9 mouse cellular contexts compared by ENCODE assay signal in genomic region chr19:32179978-32180413, GRCm38 (mm10).
DNase-seq lines count a peak whose midpoint lies in the region; ATAC-seq lines count a peak whose summit lies in the region.
"Had no signal": no experiment of that assay in that cellular context is flagged by ENCODE, and none has a peak within 500 bp of the region (broad histone marks: within the 10 kb centered on the region; RNA-seq: fewer than 3 reads in every experiment).

No protein-coding gene starts in this region.

- H3K27me3 ChIP-seq in liver, embryonic 15.5 days: no peaks in the 10 kb centered on the region
- H3K27me3 ChIP-seq in stomach, embryonic 14.5 days (ENCODE audit: control insufficient read depth, insufficient read depth, low read length): no peaks in the 10 kb centered on the region
- H3K27me3 ChIP-seq in forebrain, embryonic 12.5 days: no peaks in the 10 kb centered on the region
- H3K27me3 ChIP-seq: midbrain, embryonic 12.5 days had no signal

- H3K27ac ChIP-seq in liver, embryonic 15.5 days (replicated peaks): peak overlapping the region; percentile 99
- no peak overlapping the region for H3K27ac ChIP-seq in stomach, embryonic 14.5 days (ENCODE audit: low read length)
- H3K27ac ChIP-seq in forebrain, embryonic 12.5 days: no peak overlapping the region
- H3K27ac ChIP-seq: midbrain, embryonic 12.5 days had no signal

- H3K36me3 ChIP-seq in liver, embryonic 15.5 days (replicated peaks): peaks cover 10% of the 10 kb centered on the region; the same call in 1 of the 2 replicates
- H3K36me3 ChIP-seq in stomach, embryonic 14.5 days (ENCODE audit: control insufficient read depth, insufficient read depth, low read length): no peaks in the 10 kb centered on the region
- H3K36me3 ChIP-seq in forebrain, embryonic 12.5 days (replicated peaks): no peaks in the 10 kb centered on the region
- H3K36me3 ChIP-seq: midbrain, embryonic 12.5 days had no signal

- peak; percentile 44 to 56 for ATAC-seq in hematopoietic stem cell, adult 5-6 weeks (replicated peaks in 1 of 2; ENCODE audit: insufficient read depth in 1 of 2, low FRiP score in 2 of 2, low TSS enrichment in 1 of 2, low read depth in 1 of 2, poor library complexity in 2 of 2, severe bottlenecking in 2 of 2)
- ATAC-seq in liver, embryonic 15.5 days (ENCODE audit: insufficient read depth): peak; percentile 86
- peak; percentile 80; the same call in 1 of the 2 replicates for ATAC-seq in stomach, embryonic 14.5 days (ENCODE audit: insufficient number of reproducible peaks, insufficient read depth, low FRiP score, low read depth)
- ATAC-seq in frontal cortex, adult (ENCODE audit: low TSS enrichment): no peak
- ATAC-seq in forebrain, embryonic 12.5 days (ENCODE audit: low FRiP score): no peak

- H3K9ac ChIP-seq in liver, embryonic 15.5 days: peak overlapping the region; percentile 56
- no peak overlapping the region for H3K9ac ChIP-seq in stomach, embryonic 14.5 days (replicated peaks; ENCODE audit: low read depth, low read length)
- no peak overlapping the region for H3K9ac ChIP-seq in forebrain, embryonic 12.5 days
- H3K9ac ChIP-seq: midbrain, embryonic 12.5 days had no signal

- H3K4me1 ChIP-seq in liver, embryonic 15.5 days (replicated peaks): peaks cover 92% of the 10 kb centered on the region
- peaks cover 8% of the 10 kb centered on the region; the same call in 1 of the 2 replicates for H3K4me1 ChIP-seq in stomach, embryonic 14.5 days (ENCODE audit: control insufficient read depth, insufficient read depth, low read length)
- H3K4me1 ChIP-seq in forebrain, embryonic 12.5 days: no peaks in the 10 kb centered on the region
- H3K4me1 ChIP-seq: midbrain, embryonic 12.5 days had no signal

- WGBS in liver, embryonic 15.5 days (ENCODE audit: insufficient replicate concordance): 3% methylated on average over 5 of the region's 5 CpGs
- WGBS in stomach, embryonic 14.5 days: 32% methylated on average over 5 of the region's 5 CpGs
- WGBS in forebrain, embryonic 12.5 days: 84% methylated on average over 5 of the region's 5 CpGs

- no peaks in the 10 kb centered on the region for H3K9me3 ChIP-seq in liver, embryonic 15.5 days (replicated peaks)
- no peaks in the 10 kb centered on the region for H3K9me3 ChIP-seq in stomach, embryonic 14.5 days (ENCODE audit: control insufficient read depth, low read depth, low read length)
- H3K9me3 ChIP-seq in forebrain, embryonic 12.5 days: no peaks in the 10 kb centered on the region
- H3K9me3 ChIP-seq: midbrain, embryonic 12.5 days had no signal

- DNase-seq in heart, adult 11 months: peak; percentile 96
- no peak for DNase-seq in heart, postnatal 4 days
- DNase-seq in ovary, postnatal 10 days (ENCODE audit: low spot score): no peak

- peak overlapping the region; percentile 39 for H3K4me3 ChIP-seq in liver, embryonic 15.5 days (replicated peaks)
- H3K4me3 ChIP-seq in stomach, embryonic 14.5 days (ENCODE audit: low read depth, low read length): no peak overlapping the region
- H3K4me3 ChIP-seq in forebrain, embryonic 12.5 days (replicated peaks): no peak overlapping the region
- H3K4me3 ChIP-seq: midbrain, embryonic 12.5 days had no signal

- peak overlapping the region; percentile 71 for H3K4me2 ChIP-seq in liver, embryonic 15.5 days
- no peak overlapping the region for H3K4me2 ChIP-seq in stomach, embryonic 14.5 days (replicated peaks; ENCODE audit: low read depth, low read length)
- no peak overlapping the region for H3K4me2 ChIP-seq in forebrain, embryonic 12.5 days
- H3K4me2 ChIP-seq: midbrain, embryonic 12.5 days had no signal

Comparison
In these comparisons a context has a peak if more than half of its experiments do, and no peak if none do; other contexts are left out.
1. ATAC-seq: peak in hematopoietic stem cell, adult 5-6 weeks (2 of 2), liver, embryonic 15.5 days (single experiment) and stomach, embryonic 14.5 days (single experiment); none in frontal cortex, adult (single experiment) and forebrain, embryonic 12.5 days (single experiment).